ENCODE assay signal across 8 mouse cellular contexts in the genomic region with DNA sequence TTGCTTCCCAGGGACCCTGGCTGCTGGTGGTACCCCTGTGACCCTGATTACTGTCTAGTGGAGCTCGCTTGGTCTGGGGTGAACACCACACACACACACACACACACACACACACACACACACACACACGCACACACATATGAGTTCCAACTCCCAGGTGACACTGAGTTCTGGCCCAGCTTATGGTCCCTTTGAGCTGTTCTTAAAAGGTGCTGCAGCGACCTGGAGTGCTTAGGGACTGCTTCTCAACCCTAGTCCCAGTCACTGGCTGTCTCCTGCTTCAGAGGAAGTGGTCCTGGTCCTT. TPM values are rescaled to one million over a fixed set of nuclear protein-coding genes. Genes with fewer than 3 reads are reported as not detected.
DNase-seq lines count a peak whose midpoint lies in the region; ATAC-seq lines count a peak whose summit lies in the region.

No protein-coding gene starts in this region.

- H3K27me3 ChIP-seq in forebrain, embryonic 15.5 days = 0 out of 2 replicates have a peak, but pooled peaks cover 5% of the 10 kb centered on the region
- H3K27me3 ChIP-seq in liver, embryonic 15.5 days = peaks cover 16% of the 10 kb centered on the region; the same call in 1 of the 2 replicates

- WGBS in forebrain, embryonic 15.5 days = 9% methylated on average over 3 of the region's 3 CpGs
- 2% methylated on average over 2 of the region's 3 CpGs for WGBS in liver, embryonic 15.5 days (ENCODE audit: insufficient replicate concordance)

- H3K4me2 ChIP-seq in forebrain, embryonic 15.5 days (replicated peaks) = peak overlapping the region; percentile 95
- peak overlapping the region; percentile 73 for H3K4me2 ChIP-seq in liver, embryonic 15.5 days

- peak overlapping the region; percentile 62 for H3K9ac ChIP-seq in forebrain, embryonic 15.5 days (replicated peaks)
- H3K9ac ChIP-seq in liver, embryonic 15.5 days = no peak overlapping the region

- H3K27ac ChIP-seq in forebrain, embryonic 15.5 days (replicated peaks) = no peak overlapping the region
- H3K27ac ChIP-seq in liver, embryonic 15.5 days (replicated peaks) = no peak overlapping the region

- peak; percentile 6 for DNase-seq in embryo, embryonic 11 days
- no peak for DNase-seq in embryo, embryonic 10 days (ENCODE audit: low spot score)
- DNase-seq in A20 (ENCODE audit: low read depth, low spot score) = peak; percentile 71
- DNase-seq in urinary bladder, postnatal 14 days (ENCODE audit: low spot score) = no peak
- no peak for DNase-seq in natural killer cell, adult 2 months (ENCODE audit: low spot score in 2 of 2)
- no peak for DNase-seq in left cerebral cortex, adult 9 months (ENCODE audit: low spot score in 2 of 2)

- no peaks in the 10 kb centered on the region for H3K36me3 ChIP-seq in forebrain, embryonic 15.5 days
- no peaks in the 10 kb centered on the region for H3K36me3 ChIP-seq in liver, embryonic 15.5 days (replicated peaks)

- no peaks in the 10 kb centered on the region for H3K9me3 ChIP-seq in forebrain, embryonic 15.5 days
- H3K9me3 ChIP-seq in liver, embryonic 15.5 days (replicated peaks) = no peaks in the 10 kb centered on the region

- H3K4me1 ChIP-seq in forebrain, embryonic 15.5 days = peaks cover 13% of the 10 kb centered on the region
- H3K4me1 ChIP-seq in liver, embryonic 15.5 days (replicated peaks) = no peaks in the 10 kb centered on the region

- peak; percentile 18; the same call in 1 of the 2 replicates for ATAC-seq in forebrain, embryonic 15.5 days (replicated peaks)
- peak; percentile 40 for ATAC-seq in liver, embryonic 15.5 days (ENCODE audit: insufficient read depth)

- peak overlapping the region; percentile 70 for H3K4me3 ChIP-seq in forebrain, embryonic 15.5 days
- peak overlapping the region; percentile 51; the same call in 1 of the 2 replicates for H3K4me3 ChIP-seq in liver, embryonic 15.5 days (replicated peaks)

RNA-seq across cellular contexts. Expression of a gene that starts 0.6 kb away (rescaled TPM):
- 4.7 and 5.0 TPM in 2 replicates for polyA plus RNA-seq in forebrain, embryonic 15.5 days (2015; fragmentation: Nextera tagmentation; extraction: Ambion mirVana)
- 1.5 and 1.7 TPM in 2 replicates for polyA plus RNA-seq in liver, embryonic 15.5 days (2015; fragmentation: Nextera tagmentation; extraction: Ambion mirVana)

Comparison
In these comparisons a context has a peak if more than half of its experiments do, and no peak if none do; other contexts are left out.
1. DNase-seq: peak in embryo, embryonic 11 days (single experiment) and A20 (single experiment); none in embryo, embryonic 10 days (single experiment), urinary bladder, postnatal 14 days (single experiment), natural killer cell, adult 2 months (0 of 2) and left cerebral cortex, adult 9 months (0 of 2).